Mouse (Mus musculus): ENCODE results near the gene Kirrel3.

GRCm38 (mm10) chr9:34830696-34831095, 345.0 kb downstream of the Kirrel3 start:
- TF ChIP-seq CTCF (IDR thresholded peaks at IDR 0.05; ENCODE audit: low read depth): no peak
- TF ChIP-seq EP300 (IDR thresholded peaks at IDR 0.05; ENCODE audit: low read depth): no peak
